Mouse (Mus musculus) midbrain, postnatal 0 days (tissue): ENCODE results near the gene Ctsd. TPM values are rescaled to one million over a fixed set of nuclear protein-coding genes. Genes with fewer than 3 reads are reported as not detected.

Experiments
- ATAC-seq: fragments of 200-750 bp; cut with Nextera tagmentation; 2 replicates; pipeline ENCODE4 v1.8.0; 2017; ENCODE audit warnings: moderate number of reproducible peaks, mild to moderate bottlenecking, moderate TSS enrichment, moderate library complexity; ENCODE audit not compliant: low FRiP score
- DNase-seq: peaks from one replicate; pipeline ENCODE4 v3.0.0-alpha.2; 2015; ENCODE audit warnings: low spot score
- H3K27ac ChIP-seq: fragments of 300-500 bp; sonication (generic); 2 replicates; pipeline ENCODE4 v1.5.1; 2014; ENCODE audit warnings: low read depth, mild to moderate bottlenecking, low read length, mixed read lengths
- H3K27me3 ChIP-seq: fragments of 300-500 bp; sonication (generic); 2 replicates; pipeline ENCODE4 v1.6.1; 2014; ENCODE audit warnings: low read length, control low read depth, mixed read lengths; ENCODE audit not compliant: insufficient read depth
- H3K36me3 ChIP-seq: fragments of 300-500 bp; sonication (generic); 2 replicates; pipeline ENCODE4 v1.6.1; 2014; ENCODE audit warnings: low read length, control low read depth, mixed read lengths; ENCODE audit not compliant: insufficient read depth
- H3K4me1 ChIP-seq: fragments of 300-500 bp; sonication (generic); 2 replicates; pipeline ENCODE4 v1.6.1; 2014; ENCODE audit warnings: mild to moderate bottlenecking, control low read depth, antibody characterized with exemption, low read length, mixed read lengths; ENCODE audit not compliant: insufficient read depth
- H3K4me2 ChIP-seq: fragments of 300-500 bp; sonication (generic); 2 replicates; pipeline ENCODE4 v1.6.1; 2014; ENCODE audit warnings: low read depth, mild to moderate bottlenecking, low read length, mixed read lengths; ENCODE audit not compliant: poor library complexity, severe bottlenecking
- H3K4me3 ChIP-seq: fragments of 300-500 bp; sonication (generic); 2 replicates; pipeline ENCODE4 v1.5.1; 2014; ENCODE audit warnings: low read depth, mild to moderate bottlenecking, low read length, moderate library complexity
- H3K9ac ChIP-seq: fragments of 300-500 bp; sonication (generic); replicated peaks from 2 replicates; pipeline ENCODE4 v1.6.1; 2014; ENCODE audit warnings: mild to moderate bottlenecking, low read length, moderate library complexity, mixed read lengths; ENCODE audit not compliant: poor library complexity, severe bottlenecking
- H3K9me3 ChIP-seq: fragments of 300-500 bp; sonication (generic); 2 replicates; pipeline ENCODE4 v1.6.1; 2016; ENCODE audit warnings: low read length, control low read depth
- CTCF ChIP-seq: IDR thresholded peaks from 2 replicates; pipeline ENCODE4 v1.5.1; 2016; ENCODE audit warnings: antibody characterized with exemption, mild to moderate bottlenecking
- WGBS: fragments of 180-500 bp; shearing (Covaris S2); extraction: QIAGEN DNeasy Blood & Tissue Kit; methylation state at CpG from one replicate; pipeline ENCODE4 v1.1.7; 2014; 5-methylcytosine and 5-hydroxymethylcytosine counted together
- polyA plus RNA-seq: library from polyadenylated mRNA; unstranded; fragments of >200 nt; fragmentation: Nextera tagmentation; extraction: Ambion mirVana; gene quantifications from 2 replicates; pipeline ENCODE4 v1.2.1, GENCODE M21; 2015
- total RNA-seq: library from RNA; depleted of rRNA; stranded (reverse); fragments of >200 nt; gene quantifications from 2 replicates; pipeline ENCODE4 v1.2.3, GENCODE M21; 2014

The Ctsd gene
- total and polyA plus RNA-seq, 2 experiments from 2014 or later = 320 to 652 TPM

- TF ChIP-seq CTCF = no peak
- no peaks in the 10 kb centered on the region for H3K9me3 ChIP-seq
- DNase-seq (no peak), ATAC-seq (no peak)
- no peak overlapping the region for H3K4me3 ChIP-seq
- no peak overlapping the region for H3K27ac ChIP-seq
- no peak overlapping the region for H3K9ac ChIP-seq
- H3K4me2 ChIP-seq = no peak overlapping the region
- no peaks in the 10 kb centered on the region for H3K4me1 ChIP-seq
- no peaks in the 10 kb centered on the region for H3K27me3 ChIP-seq
- no peaks in the 10 kb centered on the region for H3K36me3 ChIP-seq
- 89% methylated on average over 4 of the region's 4 CpGs for WGBS
These were observed 7.6 kb upstream of the Ctsd start for GRCm38 (mm10) chr7:142395472-142395871.

- H3K9me3 ChIP-seq = no peaks in the 10 kb centered on the region
- no peaks in the 10 kb centered on the region for H3K36me3 ChIP-seq
- no peak overlapping the region for H3K27ac ChIP-seq
- no peak for ATAC-seq
- no peak for DNase-seq
- no peak for TF ChIP-seq CTCF
- H3K27me3 ChIP-seq = no peaks in the 10 kb centered on the region
- H3K4me3 ChIP-seq = no peak overlapping the region
- H3K4me1 ChIP-seq = no peaks in the 10 kb centered on the region
- H3K4me2 ChIP-seq = no peak overlapping the region
- WGBS = 64% methylated on average over 6 of the region's 6 CpGs
- no peak overlapping the region for H3K9ac ChIP-seq
These were observed 6.7 kb upstream of the Ctsd start for GRCm38 (mm10) chr7:142394261-142395190.

DNA sequence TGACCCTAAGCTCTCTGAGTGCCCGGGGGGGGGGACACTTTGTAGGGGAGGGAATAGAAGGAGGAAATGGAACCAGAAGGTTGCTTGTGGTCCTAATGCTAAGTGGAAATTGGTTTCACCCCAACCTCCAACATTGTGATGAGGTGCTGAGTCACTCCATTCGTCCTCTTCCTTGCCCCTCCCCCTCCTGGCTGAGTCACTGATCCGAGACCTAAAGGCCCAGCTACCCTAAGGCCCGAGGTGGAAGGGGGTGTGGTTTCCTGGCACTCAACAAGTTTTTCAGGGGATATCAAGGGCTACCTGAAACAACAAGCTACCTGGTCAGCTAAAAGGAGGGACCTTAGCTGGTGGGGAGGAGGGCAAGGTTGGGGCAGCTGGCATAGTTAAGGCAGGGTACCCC, 5.4 kb upstream of the Ctsd start:
- Histone ChIP-seq H3K27ac (no peak overlapping the region), H3K4me3 (no peak overlapping the region), H3K4me2 (no peak overlapping the region), H3K27me3 (no peaks in the 10 kb centered on the region), H3K36me3 (no peaks in the 10 kb centered on the region), H3K9ac (no peak overlapping the region), H3K9me3 (no peaks in the 10 kb centered on the region), H3K4me1 (no peaks in the 10 kb centered on the region)
- TF ChIP-seq CTCF = no peak
- 21% methylated on average over 4 of the region's 4 CpGs for WGBS
- ATAC-seq = no peak
- DNase-seq = no peak

DNA sequence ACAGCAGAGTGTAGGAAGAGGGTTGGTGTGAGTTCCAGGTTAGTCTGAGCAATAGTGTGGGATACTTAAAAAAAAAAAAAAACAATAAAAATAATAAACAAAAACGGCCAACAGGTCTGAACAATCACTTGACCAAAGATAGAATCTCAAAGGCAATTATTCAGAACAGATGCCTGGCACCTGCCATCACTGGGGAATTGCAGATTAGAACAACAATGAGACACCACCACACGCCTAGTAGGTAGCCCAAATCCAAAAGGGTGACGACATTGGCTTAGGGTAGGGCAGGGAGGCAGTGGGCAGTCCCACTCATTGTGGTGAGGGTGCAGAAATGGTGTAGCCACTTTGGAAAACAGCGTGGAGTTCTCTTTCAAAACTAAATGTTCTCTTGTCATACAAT, 3.8 kb upstream of the Ctsd start:
- no peak overlapping the region for H3K4me3 ChIP-seq
- no peak overlapping the region for H3K27ac ChIP-seq
- no peak for DNase-seq
- no peaks in the 10 kb centered on the region for H3K36me3 ChIP-seq
- no peaks in the 10 kb centered on the region for H3K27me3 ChIP-seq
- no peak for ATAC-seq
- no peak for TF ChIP-seq CTCF
- H3K9ac ChIP-seq = no peak overlapping the region
- no peak overlapping the region for H3K4me2 ChIP-seq
- 62% methylated on average over 4 of the region's 4 CpGs for WGBS
- H3K9me3 ChIP-seq = no peaks in the 10 kb centered on the region
- peaks cover 5% of the 10 kb centered on the region for H3K4me1 ChIP-seq

- no peaks in the 10 kb centered on the region for H3K9me3 ChIP-seq
- H3K27me3 ChIP-seq = no peaks in the 10 kb centered on the region
- peaks cover 10% of the 10 kb centered on the region for H3K4me1 ChIP-seq
- no peak overlapping the region for H3K4me2 ChIP-seq
- H3K27ac ChIP-seq = no peak overlapping the region
- DNase-seq (no peak), ATAC-seq (no peak)
- TF ChIP-seq CTCF = no peak
- no peak overlapping the region for H3K4me3 ChIP-seq
- no peaks in the 10 kb centered on the region for H3K36me3 ChIP-seq
- H3K9ac ChIP-seq = no peak overlapping the region
- 74% methylated on average over 3 of the region's 3 CpGs for WGBS
These were observed 3.3 kb upstream of the Ctsd start for GRCm38 (mm10) chr7:142391108-142391507.

GRCm38 (mm10) chr7:142389961-142390650, 2.3 kb upstream of the Ctsd start:
- ATAC-seq (no peak), DNase-seq (no peak)
- Histone ChIP-seq H3K4me1 (peaks cover 12% of the 10 kb centered on the region), H3K36me3 (no peaks in the 10 kb centered on the region), H3K9ac (no peak overlapping the region), H3K27me3 (no peaks in the 10 kb centered on the region), H3K4me3 (no peak overlapping the region), H3K9me3 (no peaks in the 10 kb centered on the region), H3K27ac (no peak overlapping the region), H3K4me2 (no peak overlapping the region)
- no peak for TF ChIP-seq CTCF
- WGBS = 92% methylated on average over 3 of the region's 3 CpGs
